Mouse (Mus musculus): ENCODE measurements around the gene Bud31.
"Not testable (repeated sequence)": the region's sequence is repeated elsewhere in the genome, so short reads cannot be mapped to it uniquely, and the experiment has no call there.

GRCm38 (mm10) chr5:145101451-145101850 lies 38.7 kb upstream of the Bud31 start:
- not testable (repeated sequence) for TF ChIP-seq CTCF (IDR thresholded peaks at IDR 0.05; ENCODE audit: low read depth, low read length); POLR2AphosphoS5 (IDR thresholded peaks at IDR 0.05; ENCODE audit: insufficient replicate concordance, low read depth, low read length)
